Mouse (Mus musculus) E14TG2a.4 (cell line): ENCODE measurements around the gene Sema3f.

Experiments used
- CTCF ChIP-seq: conservative IDR thresholded peaks from 2 replicates; pipeline ENCODE4 v1.5.1; 2014; ENCODE audit warnings: low read length
- NANOG ChIP-seq: IDR thresholded peaks from 2 replicates; pipeline ENCODE4 v1.6.1; 2014; ENCODE audit warnings: borderline replicate concordance, low read length, mixed read lengths

DNA sequence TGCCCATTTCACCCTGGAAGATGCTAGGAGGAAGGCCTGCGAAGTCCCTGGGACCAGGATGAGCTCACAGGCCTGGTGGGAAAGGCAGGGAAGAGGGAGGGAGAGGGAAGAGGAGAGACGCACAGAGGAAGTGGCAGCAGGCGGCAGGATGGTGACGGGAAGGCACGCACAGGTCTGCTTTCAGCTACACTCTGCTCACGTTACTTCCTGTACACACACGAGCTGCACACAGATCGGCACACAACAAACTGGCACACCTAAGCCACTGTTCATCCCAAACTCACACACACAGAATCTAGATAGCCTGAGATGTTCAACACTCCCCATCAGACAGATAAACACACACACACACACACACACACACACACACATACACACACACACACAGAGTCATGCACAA lies 19.9 kb downstream of the Sema3f start:
- TF ChIP-seq CTCF = no peak
- no peak for TF ChIP-seq NANOG
